Mouse (Mus musculus) gastrocnemius, adult 18-20 months (tissue): Measurements from ENCODE around the gene Gemin5. TPM values are rescaled to one million over a fixed set of nuclear protein-coding genes. Genes with fewer than 3 reads are reported as not detected.
A peak's percentile ranks its signal among the peaks of the same experiment; 100 is the strongest.

Experiments
- DNase-seq: peaks from one replicate; pipeline ENCODE4 v3.0.0; 2021; ENCODE audit warnings: low spot score
- total RNA-seq, 2 experiments: library from RNA; stranded (reverse); gene quantifications; 2 replicates each; pipeline ENCODE4 v1.2.3; 2021

Gene Gemin5
- total RNA-seq, 2 experiments from 2014 or later = 8.8 to 8.9 TPM

DNA sequence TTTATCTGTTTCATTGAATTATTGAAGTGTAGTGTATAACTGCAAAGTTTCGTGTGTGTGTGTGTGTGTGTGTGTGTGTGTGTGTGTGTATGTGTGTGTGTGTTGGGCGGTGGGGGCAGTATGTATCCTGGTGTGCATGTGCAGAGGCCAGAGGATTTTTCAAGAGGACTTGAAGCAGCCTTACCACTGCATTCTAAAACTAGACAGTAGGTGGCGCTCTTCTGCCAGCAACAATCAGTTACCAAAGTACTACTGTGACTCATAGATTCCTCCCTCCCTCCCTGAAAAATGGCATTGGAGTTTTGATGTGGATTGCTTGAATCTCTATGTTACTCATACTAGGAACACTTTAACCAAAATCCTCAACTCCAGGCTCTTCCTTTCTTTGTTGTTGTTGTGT, 11.2 kb upstream of the Gemin5 start:
- peak; percentile 88 for DNase-seq

DNA sequence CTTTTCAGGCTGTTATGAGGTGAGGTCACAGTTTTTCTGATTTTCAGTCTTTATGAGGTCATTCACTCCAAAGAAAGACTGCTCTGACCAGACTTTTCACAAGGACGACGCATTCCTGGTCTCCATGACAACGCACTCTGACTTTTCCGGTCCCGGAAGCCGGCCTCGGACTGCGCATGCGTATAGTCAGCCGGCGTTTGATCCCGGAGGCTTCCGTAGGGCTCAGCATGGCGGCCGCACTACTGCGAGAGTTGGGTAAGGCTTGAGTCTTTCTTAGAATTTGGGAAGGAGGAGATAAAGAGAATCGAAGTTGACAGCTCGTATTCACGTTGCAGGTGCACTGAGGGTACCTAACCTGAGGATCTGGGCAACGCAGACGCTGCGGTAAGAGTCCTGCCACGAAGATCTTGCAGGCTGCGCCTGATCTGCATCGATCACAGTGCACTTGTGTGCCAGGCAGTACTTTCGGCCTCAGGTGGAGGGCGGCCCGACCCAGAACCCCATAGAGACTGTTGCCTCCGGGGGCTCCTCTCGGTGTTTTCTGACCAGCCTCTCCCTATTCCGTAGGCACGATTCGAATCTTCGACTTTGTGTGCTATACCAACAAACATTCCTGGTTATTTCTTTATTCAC, 3.2 kb upstream of the Gemin5 start, which contains the start of gene Mrpl22:
Gene Mrpl22 (plus strand): TSS at position 203 of the 633 bp plus-strand sequence.
- DNase-seq = peak; percentile 95

DNA sequence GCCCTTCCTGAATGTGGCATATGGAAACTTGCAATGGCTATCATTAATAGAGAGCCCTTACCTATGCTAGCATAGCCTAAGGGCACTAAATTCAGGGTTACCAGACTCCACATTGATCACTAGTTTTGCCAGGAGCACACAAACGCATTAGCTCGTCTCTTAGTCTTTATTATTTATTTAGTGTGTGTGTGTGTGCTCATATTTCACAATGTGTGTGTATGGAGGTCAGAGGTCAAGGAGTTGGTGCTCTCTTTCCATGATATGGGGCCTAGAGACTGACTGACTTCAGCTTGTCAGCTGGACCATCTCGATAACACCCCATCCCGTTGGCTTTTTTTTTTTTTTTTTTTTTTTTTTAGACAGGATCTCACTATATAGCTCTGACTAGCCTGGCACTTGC, 1.3 kb upstream of the Gemin5 start:
- DNase-seq = no peak

DNA sequence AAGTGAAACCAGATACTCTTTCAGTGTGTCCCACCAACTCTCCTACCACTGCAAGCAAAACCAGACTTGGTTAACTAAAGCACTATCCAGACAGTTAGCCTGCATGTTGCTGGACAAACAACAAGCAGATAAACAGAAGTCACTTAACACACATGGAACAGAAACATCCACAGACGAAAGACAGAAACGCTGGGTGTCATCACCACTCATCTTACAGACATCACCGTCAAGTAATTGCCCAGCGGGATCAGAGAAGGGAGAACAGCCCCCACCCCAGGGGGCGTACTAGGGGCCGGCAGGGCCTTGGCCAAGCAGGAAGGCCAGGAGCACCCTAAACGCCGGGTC, 545 bp downstream of the Gemin5 start:
- DNase-seq = no peak

DNA sequence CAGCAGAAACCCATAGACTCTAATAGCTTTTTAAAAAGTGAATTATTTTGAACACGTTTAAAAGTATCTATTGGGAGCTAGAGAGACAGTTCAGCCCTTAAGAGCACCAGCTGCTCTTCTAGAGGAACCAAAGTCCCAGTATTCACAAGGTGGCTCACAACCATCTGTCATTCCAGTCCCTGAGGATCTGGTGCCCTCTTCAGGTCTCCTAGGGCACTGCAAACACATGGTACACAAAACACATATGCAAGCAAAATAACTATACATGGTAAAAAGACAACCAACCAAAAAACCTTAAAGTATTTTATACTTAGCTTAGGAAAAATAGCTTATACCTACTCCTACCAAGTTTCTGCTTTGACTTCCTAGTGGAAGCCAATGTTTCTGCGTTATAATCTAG, 3.3 kb downstream of the Gemin5 start:
- no peak for DNase-seq

DNA sequence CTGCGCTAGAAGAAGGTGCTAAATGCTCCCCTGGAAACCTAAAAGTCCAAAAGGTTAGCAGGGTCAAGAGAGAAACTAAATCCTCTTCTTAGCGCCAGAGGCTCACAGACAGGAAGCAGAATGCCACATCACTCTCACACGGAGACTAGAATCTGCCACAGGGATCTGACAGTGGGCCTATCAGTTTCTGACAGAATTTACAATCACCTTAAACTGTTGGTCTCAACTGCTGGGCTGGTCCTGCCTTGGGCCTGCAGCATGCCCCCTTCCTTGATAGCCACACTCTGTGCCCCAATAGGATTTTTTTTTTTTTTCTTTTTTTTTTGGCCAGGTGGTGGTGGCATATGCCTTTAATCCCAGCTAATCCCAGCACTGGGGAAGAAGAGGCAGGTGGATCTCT, 11.5 kb downstream of the Gemin5 start:
- DNase-seq = no peak

DNA sequence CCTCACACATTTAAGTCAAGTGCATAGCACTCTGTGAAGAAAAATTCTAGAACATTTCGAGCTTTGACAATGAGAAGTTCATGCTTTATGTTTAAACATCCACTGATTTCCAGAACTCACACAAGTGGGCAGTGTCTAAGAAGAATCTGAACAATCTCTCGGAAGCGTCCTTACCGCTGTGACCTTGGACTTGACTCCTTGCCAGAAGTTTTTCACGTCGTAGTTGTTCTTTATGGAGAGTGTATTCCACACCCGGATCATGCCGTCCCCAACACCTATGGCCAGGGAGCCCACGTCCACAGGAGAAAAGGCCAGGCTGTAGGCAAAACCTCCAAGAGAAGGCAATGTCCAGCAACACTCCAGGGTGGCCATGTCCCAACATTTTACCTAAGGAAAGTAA, 12.9 kb downstream of the Gemin5 start:
- no peak for DNase-seq

DNA sequence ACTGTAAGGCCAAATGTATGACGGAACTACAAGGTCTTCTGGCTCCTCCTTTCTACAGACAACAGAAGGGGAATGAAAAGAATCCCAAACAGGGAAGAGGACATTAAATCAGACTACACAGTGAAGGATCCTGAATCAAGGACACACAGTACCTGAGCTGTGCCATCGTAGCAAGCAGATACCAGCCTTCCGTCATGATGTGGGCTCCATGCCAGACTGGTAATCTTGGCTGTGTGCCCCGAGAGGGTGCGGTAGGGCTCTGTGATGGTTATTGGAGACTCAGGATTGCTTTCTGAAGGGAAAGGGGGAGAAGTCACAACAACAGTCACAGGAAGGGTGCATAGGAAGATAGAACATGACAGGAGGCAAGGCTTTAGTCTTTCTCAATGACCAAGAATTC, 22.1 kb downstream of the Gemin5 start:
- peak; percentile 29 for DNase-seq

DNA sequence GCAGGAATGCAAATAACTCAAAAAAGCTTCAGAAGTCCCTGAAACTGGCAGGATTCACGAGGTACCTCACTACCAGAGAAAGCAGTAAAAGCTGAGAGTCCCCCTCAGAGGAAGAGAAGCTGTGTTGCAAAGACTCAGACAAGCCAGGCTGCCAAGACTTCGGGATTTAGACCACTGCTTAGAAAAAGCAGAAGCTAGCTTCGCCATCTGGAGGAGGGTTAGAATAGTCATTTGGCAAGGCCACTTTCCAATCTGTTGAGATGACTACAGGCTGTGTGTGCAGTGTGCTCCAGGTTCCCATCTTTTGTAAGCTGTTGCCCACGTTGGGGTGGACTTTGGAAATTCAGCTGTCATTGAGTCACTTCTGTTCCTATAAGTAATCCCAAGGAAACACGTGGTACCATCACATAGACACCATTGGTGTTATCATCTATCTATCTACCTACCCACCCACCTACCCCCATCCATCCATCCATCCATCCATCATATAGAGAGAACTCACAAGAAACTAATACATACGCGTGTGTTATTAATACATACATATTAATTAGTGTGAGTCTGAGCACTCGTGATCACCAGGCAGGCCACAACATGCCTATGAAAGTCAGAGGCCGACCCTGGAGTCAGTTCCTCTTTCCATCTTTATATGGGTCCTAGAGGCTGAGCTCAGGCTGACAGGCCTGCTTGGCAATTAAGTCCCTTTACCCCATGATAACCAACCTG, 24.5 kb downstream of the Gemin5 start:
- DNase-seq = no peak

DNA sequence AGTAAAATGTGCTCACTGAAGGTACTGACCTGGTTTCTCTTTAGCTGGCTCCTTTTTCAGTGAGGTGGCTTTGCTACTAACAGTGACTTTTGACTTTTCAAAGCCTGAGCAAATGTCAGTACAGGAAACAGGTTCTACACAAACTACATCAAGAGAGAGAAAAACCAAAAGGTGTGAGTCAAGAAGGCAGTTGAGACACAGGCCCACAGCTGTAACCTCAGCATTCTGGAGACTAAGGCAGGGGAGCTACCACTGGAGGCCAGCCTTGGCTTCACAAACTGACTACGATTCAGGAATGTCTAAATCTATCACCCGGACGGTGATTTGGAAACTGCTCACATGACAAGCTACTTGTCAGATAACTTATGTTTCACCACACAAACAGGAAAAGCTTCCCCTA, 28.9 kb downstream of the Gemin5 start:
- DNase-seq = no peak

DNA sequence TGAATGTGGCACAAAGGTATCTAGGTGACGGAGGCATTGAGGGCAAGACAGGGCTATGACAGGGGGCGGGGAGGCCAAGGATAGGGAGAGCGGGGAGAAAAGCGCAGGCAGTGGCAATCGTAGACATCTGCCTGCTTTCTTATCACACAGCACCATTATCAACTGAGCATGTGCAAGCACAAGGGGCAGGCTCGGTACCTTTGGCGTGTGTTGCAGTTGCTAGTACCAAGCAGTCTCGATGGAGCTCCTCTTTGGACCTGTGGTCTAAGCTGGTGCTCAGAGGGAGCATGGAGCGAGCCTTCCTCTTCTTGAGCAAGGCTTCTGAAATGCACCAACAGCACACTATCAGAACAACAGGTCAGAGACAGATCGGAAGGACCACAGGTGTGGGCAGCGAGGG, 29.5 kb downstream of the Gemin5 start:
- no peak for DNase-seq

DNA sequence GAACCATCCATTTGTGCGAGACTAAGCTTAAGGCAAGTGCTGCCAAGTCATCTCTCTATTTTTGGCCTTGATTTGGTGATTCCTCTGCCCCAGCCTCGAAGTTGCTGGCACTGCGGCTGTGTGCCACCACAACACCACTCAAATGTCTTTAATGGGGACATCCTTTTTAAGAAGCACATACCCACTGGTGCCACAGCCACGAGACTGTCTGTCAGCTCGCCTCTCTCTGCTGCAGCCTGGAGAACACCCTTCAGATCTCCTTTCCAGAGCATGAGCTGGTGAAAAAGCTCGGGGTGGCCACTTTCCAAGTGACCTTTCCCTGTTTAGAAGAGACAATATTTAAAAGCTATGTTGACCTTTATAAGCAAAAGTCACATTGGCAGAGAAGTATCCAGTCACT, 31.7 kb downstream of the Gemin5 start:
- DNase-seq = no peak

DNA sequence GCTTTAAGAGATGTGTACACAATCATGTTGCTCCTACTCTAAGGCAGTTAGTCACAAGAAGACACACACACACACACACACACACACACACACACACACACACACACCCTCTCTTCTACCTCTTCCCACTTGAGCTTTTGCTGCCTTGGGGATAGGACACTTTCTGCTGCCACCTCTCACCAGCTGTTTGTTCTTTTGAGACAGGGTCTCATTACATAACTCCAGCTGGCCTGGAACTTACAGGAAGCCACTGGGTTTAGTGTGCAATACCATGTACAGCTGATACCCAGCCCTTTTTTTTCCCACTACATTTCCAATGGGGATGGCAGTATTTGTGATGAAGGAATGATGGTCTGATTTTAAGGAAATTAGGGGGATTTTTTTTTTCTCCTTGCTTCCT, 33.0 kb downstream of the Gemin5 start:
- no peak for DNase-seq

DNA sequence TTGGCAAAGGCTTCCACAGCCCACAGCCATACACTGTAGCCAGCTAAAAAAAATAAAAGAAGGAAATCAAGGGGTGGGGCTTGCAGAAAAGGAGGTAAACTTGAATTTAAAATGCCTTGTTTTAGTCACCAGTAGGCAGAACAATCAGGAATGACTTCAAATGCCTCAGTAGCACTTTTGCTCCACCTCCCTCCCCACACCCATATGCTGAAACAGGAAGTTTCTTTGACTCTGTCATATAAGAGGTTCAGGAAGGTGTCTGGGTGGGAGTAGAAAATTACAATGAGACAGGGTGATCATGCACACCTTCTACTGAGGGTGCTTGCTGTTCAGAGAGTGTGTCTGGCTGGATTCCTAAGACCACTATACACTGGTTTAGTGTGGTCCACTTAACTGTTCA, 33.5 kb downstream of the Gemin5 start:
- no peak for DNase-seq

DNA sequence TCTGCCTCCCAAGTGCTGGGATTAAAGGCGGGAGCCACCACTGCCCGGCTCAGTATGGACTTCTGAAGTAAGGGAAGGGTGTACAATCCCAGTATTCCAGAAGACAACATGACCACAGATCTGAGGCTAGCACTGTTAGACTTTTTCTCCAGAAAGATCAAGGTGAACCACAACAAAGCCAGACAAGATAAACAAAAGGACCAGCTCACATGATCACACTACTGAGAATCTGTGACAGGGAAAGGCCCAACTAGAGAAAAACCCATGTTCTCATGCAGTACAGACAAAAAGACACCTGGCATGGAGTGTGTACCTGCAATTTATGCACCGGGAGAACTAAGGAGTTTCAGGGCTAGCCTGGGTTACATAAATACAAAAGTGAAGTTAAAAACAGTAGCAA, 36.3 kb downstream of the Gemin5 start:
- no peak for DNase-seq

DNA sequence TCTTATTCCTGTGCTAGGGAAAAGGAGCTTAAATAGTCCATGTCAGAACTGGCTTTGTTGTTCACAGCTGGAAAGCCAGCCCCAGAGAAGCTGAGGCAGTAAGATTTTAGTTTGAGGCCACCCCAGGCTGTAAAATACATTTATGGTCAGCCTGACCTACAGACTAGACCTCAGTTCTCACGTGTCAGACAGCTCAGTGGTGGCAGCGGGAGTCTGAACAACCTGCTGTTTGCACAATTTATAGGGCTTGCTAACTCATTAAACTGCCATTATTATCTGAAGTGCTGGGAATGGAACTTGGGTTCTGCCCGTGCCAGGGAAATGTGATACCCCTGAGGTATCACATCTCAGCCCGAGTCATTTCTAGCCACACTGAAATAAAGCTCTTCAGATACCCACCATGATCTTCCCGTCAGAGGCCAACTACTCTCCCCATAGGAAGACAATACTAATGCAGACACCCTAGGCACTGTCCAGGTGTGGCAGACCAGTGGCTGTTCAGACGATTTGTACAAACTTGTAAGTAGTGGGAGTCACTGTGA, 39.0 kb downstream of the Gemin5 start:
- DNase-seq = no peak

DNA sequence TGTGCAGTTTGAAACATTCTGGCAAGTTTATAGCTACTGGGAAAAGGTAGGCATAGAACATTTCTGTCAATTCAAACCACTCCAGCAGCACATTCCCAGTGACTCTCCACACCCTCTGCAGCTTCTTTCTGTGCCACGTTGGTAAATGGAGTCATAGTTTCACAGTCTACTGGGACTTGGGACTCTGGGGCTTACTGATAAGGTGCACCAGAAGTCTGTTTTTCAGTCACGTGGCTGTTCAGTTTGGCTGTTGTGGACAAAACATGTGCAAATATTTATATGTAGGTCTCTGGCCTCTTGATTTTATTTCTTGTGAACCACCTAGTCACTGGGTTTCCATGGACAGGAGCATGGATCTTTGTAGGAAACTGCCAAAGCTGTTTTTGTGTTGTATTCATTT, 40.8 kb downstream of the Gemin5 start:
- DNase-seq = no peak

DNA sequence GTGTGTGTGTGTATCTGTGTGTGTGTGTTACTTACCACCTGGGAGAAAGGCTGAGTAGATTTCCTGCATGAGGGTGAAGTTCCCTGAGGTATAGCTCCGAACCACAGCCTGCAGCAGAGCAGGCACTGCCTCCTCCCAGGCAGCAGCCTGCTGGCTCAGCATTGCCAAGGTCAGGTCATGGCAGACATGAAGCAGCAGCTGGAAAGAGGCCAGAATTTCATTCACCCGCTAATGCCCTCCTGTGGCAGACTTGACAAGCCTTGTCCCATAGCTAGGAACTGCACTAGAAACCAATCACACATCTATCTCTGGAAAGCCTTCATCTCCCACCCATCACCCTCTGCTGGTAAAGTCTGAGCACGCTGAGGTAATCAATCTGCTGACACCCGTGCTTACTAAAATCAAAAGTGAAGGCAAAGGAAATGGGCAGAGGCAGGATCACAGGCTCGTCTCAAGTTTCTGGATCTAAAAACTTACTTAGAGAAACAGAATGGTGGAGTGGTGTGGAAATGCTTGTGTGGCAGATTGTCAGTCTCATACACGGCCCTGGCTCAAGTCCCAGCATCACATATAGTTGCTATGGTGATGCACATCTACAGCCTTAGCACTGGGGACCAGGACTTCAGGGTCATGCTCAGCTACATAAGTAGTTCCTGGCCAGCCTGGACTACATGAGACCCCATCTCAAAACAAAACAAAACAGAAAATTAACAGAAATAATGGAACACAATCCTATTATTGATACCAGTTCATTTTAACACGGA, 41.8 kb downstream of the Gemin5 start:
- DNase-seq = peak; percentile 77

DNA sequence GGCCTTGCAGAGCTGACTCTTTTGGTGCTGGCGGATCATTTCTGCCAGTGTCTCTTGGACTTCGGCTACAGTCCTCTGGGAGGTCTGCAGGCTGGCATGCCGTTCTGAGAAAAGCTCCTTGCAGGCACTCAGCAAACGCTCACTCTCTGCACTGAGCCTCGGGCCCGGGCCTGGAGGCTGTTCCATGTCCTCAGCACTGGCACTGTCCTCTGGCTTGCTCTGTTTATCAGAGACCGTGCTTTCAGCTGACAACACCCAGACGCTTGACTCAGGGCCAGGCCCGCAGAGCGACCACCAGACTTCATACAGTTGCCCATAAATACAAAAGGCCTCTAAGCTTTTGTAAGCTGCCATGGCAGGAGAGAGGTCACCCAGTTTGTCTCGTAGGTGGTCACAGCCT, 43.3 kb downstream of the Gemin5 start:
- no peak for DNase-seq

DNA sequence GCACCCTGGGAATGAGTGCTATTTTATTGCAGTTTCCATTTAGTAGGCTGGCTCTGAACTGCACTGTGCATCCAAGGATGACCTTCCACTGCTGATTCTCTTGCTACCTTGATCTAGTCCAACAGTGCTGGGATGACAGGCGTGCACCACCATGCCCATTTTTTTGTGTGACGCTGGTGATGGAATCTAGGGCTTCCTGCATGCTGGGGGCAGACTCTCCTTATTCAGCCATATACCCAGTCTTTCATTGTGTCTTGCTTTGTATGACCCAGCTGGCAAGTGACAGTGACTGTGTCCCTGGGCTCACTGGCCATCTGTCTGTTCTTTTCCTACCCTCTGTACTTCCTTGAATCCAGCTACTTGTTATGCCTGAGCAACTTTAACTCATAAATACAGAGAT, 44.6 kb downstream of the Gemin5 start:
- no peak for DNase-seq

DNA sequence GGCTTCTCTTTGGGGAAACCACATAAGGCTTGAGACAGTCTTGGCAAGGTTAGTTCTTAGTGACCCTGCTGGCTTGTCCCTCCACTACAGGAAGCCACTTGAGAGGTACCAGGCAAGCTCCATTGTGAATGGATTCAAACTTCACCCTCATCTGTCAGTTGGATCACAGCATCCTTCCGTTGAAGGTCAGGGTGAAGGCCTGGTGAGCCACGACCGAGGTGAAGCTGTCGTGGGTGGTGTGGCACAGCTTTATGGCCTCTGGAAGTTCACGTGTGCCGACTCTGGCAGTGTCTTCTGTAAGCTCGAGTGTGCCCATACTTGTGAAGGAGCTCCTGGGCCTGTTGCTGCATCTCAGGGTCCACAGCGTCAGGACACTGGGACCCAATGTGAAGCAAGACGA, 47.0 kb downstream of the Gemin5 start:
- DNase-seq = no peak

DNA sequence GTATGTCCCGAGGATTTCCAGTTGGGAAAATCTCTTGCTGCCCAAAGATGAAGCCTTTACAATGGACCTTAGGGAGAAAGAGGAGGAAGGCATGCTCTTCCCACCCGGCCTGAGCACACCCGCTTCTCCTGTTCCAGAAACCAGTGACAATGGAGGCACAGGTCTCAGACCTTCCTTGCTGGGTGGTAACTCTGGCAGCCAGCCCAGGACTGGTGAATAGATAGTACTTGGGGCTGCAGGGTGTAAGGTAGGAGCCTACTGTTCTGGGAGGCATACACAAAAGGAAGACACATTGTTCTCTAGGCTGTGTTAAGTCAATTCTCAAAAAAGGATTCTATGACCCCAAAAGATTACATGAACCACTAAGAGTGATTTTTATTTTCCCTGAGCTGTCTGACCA, 47.7 kb downstream of the Gemin5 start:
- DNase-seq = no peak
